Comparison of ENCODE assay signal across 13 mouse cellular contexts in genomic region chr7:44669103-44669502, GRCm38 (mm10). TPM values are rescaled to one million over a fixed set of nuclear protein-coding genes. Genes with fewer than 3 reads are reported as not detected.
DNase-seq lines count a peak whose midpoint lies in the region; ATAC-seq and TF ChIP-seq lines count a peak whose summit lies in the region.
"Had no signal": no experiment of that assay in that cellular context is flagged by ENCODE, and none has a peak within 500 bp of the region (broad histone marks: within the 10 kb centered on the region; RNA-seq: fewer than 3 reads in every experiment).

No protein-coding gene starts in this region.

- no peak for ATAC-seq in midbrain, embryonic 11.5 days (ENCODE audit: low FRiP score)
- no peak for ATAC-seq in midbrain, embryonic 16.5 days
- peak; percentile 53 for ATAC-seq in intestine, postnatal 0 days
- no peak for ATAC-seq in lung, embryonic 14.5 days (ENCODE audit: insufficient read depth)

- no peak overlapping the region for H3K4me3 ChIP-seq in midbrain, embryonic 11.5 days (ENCODE audit: low read depth, low read length)
- H3K4me3 ChIP-seq in midbrain, embryonic 16.5 days (ENCODE audit: low read depth, low read length) = no peak overlapping the region
- H3K4me3 ChIP-seq in intestine, postnatal 0 days (ENCODE audit: low read depth, low read length) = peak overlapping the region; percentile 50
- H3K4me3 ChIP-seq in lung, embryonic 14.5 days (ENCODE audit: low read depth, low read length) = peak overlapping the region; percentile 14
- H3K4me3 ChIP-seq: forebrain, embryonic 10.5 days; liver, embryonic 13.5 days had no signal

- 16% methylated on average over 21 of the region's 21 CpGs for WGBS in midbrain, embryonic 11.5 days
- 15% methylated on average over 21 of the region's 21 CpGs for WGBS in midbrain, embryonic 16.5 days
- 7% methylated on average over 21 of the region's 21 CpGs for WGBS in intestine, postnatal 0 days
- 11% methylated on average over 21 of the region's 21 CpGs for WGBS in lung, embryonic 14.5 days

- H3K9ac ChIP-seq in midbrain, embryonic 11.5 days (ENCODE audit: low read length) = no peak overlapping the region
- H3K9ac ChIP-seq in midbrain, embryonic 16.5 days (ENCODE audit: low read depth, low read length) = no peak overlapping the region
- H3K9ac ChIP-seq in intestine, postnatal 0 days (ENCODE audit: low read depth, low read length) = peak overlapping the region; percentile 63
- 0 out of 2 replicates have a peak overlapping the region, but pooled peaks have one; percentile 16 for H3K9ac ChIP-seq in lung, embryonic 14.5 days
- H3K9ac ChIP-seq: liver, embryonic 13.5 days had no signal

- H3K4me2 ChIP-seq in midbrain, embryonic 11.5 days = no peak overlapping the region
- no peak overlapping the region for H3K4me2 ChIP-seq in midbrain, embryonic 16.5 days (ENCODE audit: low read length)
- peak overlapping the region; percentile 69 for H3K4me2 ChIP-seq in intestine, postnatal 0 days (replicated peaks; ENCODE audit: low read depth)
- peak overlapping the region; percentile 46 for H3K4me2 ChIP-seq in lung, embryonic 14.5 days
- H3K4me2 ChIP-seq: liver, embryonic 13.5 days had no signal

- peaks cover 5% of the 10 kb centered on the region for H3K27me3 ChIP-seq in midbrain, embryonic 11.5 days (ENCODE audit: control insufficient read depth, insufficient read depth, low read length)
- H3K27me3 ChIP-seq in midbrain, embryonic 16.5 days (ENCODE audit: control insufficient read depth, insufficient read depth, low read depth, low read length) = peaks cover 8% of the 10 kb centered on the region; the same call in 1 of the 2 replicates
- no peaks in the 10 kb centered on the region for H3K27me3 ChIP-seq in intestine, postnatal 0 days (replicated peaks; ENCODE audit: control insufficient read depth, insufficient read depth, low read length)
- peaks cover 9% of the 10 kb centered on the region for H3K27me3 ChIP-seq in lung, embryonic 14.5 days (ENCODE audit: insufficient read depth, low read length)

- no peak overlapping the region for H3K27ac ChIP-seq in midbrain, embryonic 11.5 days (ENCODE audit: low read depth, low read length)
- H3K27ac ChIP-seq in midbrain, embryonic 16.5 days (ENCODE audit: low read length) = no peak overlapping the region
- peak overlapping the region; percentile 98 for H3K27ac ChIP-seq in intestine, postnatal 0 days (ENCODE audit: low read depth, low read length)
- H3K27ac ChIP-seq in lung, embryonic 14.5 days (ENCODE audit: low read depth) = peak overlapping the region; percentile 70
- H3K27ac ChIP-seq: forebrain, embryonic 10.5 days; liver, embryonic 13.5 days had no signal

- peak; percentile 60 for DNase-seq in midbrain, embryonic 11.5 days (ENCODE audit: low spot score, missing footprints)
- DNase-seq in lung, embryonic 14.5 days = peak; percentile 29
- peak; percentile 38 for DNase-seq in urinary bladder, postnatal 25 days (ENCODE audit: low spot score)
- DNase-seq in adrenal gland, adult 2 months = no peak
- no peak for DNase-seq in neural tube, embryonic 10.5 days (ENCODE audit: extremely low spot score, low spot score)
- DNase-seq: layer of hippocampus, adult 9-11 months; liver, embryonic 13.5 days had no signal

- TF ChIP-seq CTCF in intestine, postnatal 0 days (IDR thresholded peaks at IDR 0.05; ENCODE audit: low read depth) = peak; percentile 19; the same call in 1 of the 2 replicates
- TF ChIP-seq CTCF in lung, embryonic 14.5 days (IDR thresholded peaks at IDR 0.05; ENCODE audit: low read depth) = no peak

- no peaks in the 10 kb centered on the region for H3K36me3 ChIP-seq in midbrain, embryonic 11.5 days (ENCODE audit: control insufficient read depth, insufficient read depth, low read length)
- no peaks in the 10 kb centered on the region for H3K36me3 ChIP-seq in midbrain, embryonic 16.5 days (ENCODE audit: control insufficient read depth, insufficient read depth, low read length)
- H3K36me3 ChIP-seq in intestine, postnatal 0 days (ENCODE audit: control insufficient read depth, insufficient read depth) = 0 out of 2 replicates have a peak, but pooled peaks cover under 1% of the 10 kb centered on the region
- no peaks in the 10 kb centered on the region for H3K36me3 ChIP-seq in lung, embryonic 14.5 days (ENCODE audit: insufficient read depth)
- H3K36me3 ChIP-seq: forebrain, embryonic 10.5 days; G1E; liver, embryonic 13.5 days had no signal

- H3K9me3 ChIP-seq in midbrain, embryonic 11.5 days (ENCODE audit: control insufficient read depth, low read length) = 0 out of 2 replicates have a peak, but pooled peaks cover 2% of the 10 kb centered on the region
- H3K9me3 ChIP-seq in midbrain, embryonic 16.5 days (replicated peaks; ENCODE audit: control insufficient read depth, low read length, poor library complexity, severe bottlenecking) = no peaks in the 10 kb centered on the region
- H3K9me3 ChIP-seq in intestine, postnatal 0 days (ENCODE audit: control insufficient read depth) = no peaks in the 10 kb centered on the region
- H3K9me3 ChIP-seq in lung, embryonic 14.5 days (ENCODE audit: low read depth, low read length) = no peaks in the 10 kb centered on the region
- H3K9me3 ChIP-seq: liver, embryonic 13.5 days had no signal

- peaks cover 4% of the 10 kb centered on the region for H3K4me1 ChIP-seq in midbrain, embryonic 11.5 days (ENCODE audit: control insufficient read depth, insufficient read depth, low read length)
- H3K4me1 ChIP-seq in midbrain, embryonic 16.5 days (ENCODE audit: control insufficient read depth, insufficient read depth, low read length) = peaks cover 6% of the 10 kb centered on the region; the same call in 1 of the 2 replicates
- H3K4me1 ChIP-seq in intestine, postnatal 0 days (replicated peaks; ENCODE audit: control insufficient read depth, insufficient read depth, low read length) = no peaks in the 10 kb centered on the region
- H3K4me1 ChIP-seq in lung, embryonic 14.5 days (ENCODE audit: insufficient read depth) = no peaks in the 10 kb centered on the region; the same call in 1 of the 2 replicates

RNA-seq across cellular contexts. Expression of gene Myh14, which starts 1.5 kb away (rescaled TPM):
- polyA plus RNA-seq in midbrain, embryonic 11.5 days (2014; fragmentation: Nextera tagmentation; extraction: Ambion mirVana) = 1.1 and 1.3 TPM in 2 replicates
- polyA plus RNA-seq in midbrain, embryonic 16.5 days (2015; fragmentation: Nextera tagmentation; extraction: Ambion mirVana) = 2.9 and 3.3 TPM in 2 replicates
- 114 and 141 TPM in 2 replicates for polyA plus RNA-seq in intestine, postnatal 0 days (2015; fragmentation: Nextera tagmentation; extraction: Ambion mirVana)
- 33.6 and 37.3 TPM in 2 replicates for polyA plus RNA-seq in lung, embryonic 14.5 days (2014; fragmentation: Nextera tagmentation; extraction: Ambion mirVana)
- 1 to 10 TPM; 3.2 to 5.6 TPM for total RNA-seq in adrenal gland, adult 2 months (2021)
- 1.2 and 1.7 TPM in 2 replicates for polyA plus RNA-seq in adrenal gland, adult 2 months (2012; rRNA removed)
- total RNA-seq: G1E had no signal
- polyA plus RNA-seq: G1E had no signal

RNA-seq across cellular contexts. Expression of gene Izumo2, which starts 39.4 kb away (rescaled TPM):
- polyA plus RNA-seq in midbrain, embryonic 11.5 days (2014; fragmentation: Nextera tagmentation; extraction: Ambion mirVana) = not detected in 2 replicates
- not detected in 2 replicates for polyA plus RNA-seq in midbrain, embryonic 16.5 days (2015; fragmentation: Nextera tagmentation; extraction: Ambion mirVana)
- not detected in 2 replicates for polyA plus RNA-seq in intestine, postnatal 0 days (2015; fragmentation: Nextera tagmentation; extraction: Ambion mirVana)
- polyA plus RNA-seq in lung, embryonic 14.5 days (2014; fragmentation: Nextera tagmentation; extraction: Ambion mirVana) = not detected in 2 replicates
- not detected for total RNA-seq in adrenal gland, adult 2 months (2021)
- polyA plus RNA-seq in adrenal gland, adult 2 months (2012; rRNA removed) = not detected in 2 replicates
- total RNA-seq: adrenal gland, adult 18-20 months; G1E; hematopoietic stem cell, adult 5-6 weeks had no signal
- polyA plus RNA-seq: forebrain, embryonic 10.5 days; G1E; liver, embryonic 13.5 days had no signal

Comparison
In these comparisons a context has a peak if more than half of its experiments do, and no peak if none do; other contexts are left out.
1. DNase-seq: peak in midbrain, embryonic 11.5 days (single experiment), lung, embryonic 14.5 days (single experiment) and urinary bladder, postnatal 25 days (single experiment); none in adrenal gland, adult 2 months (single experiment) and neural tube, embryonic 10.5 days (single experiment).
2. H3K27ac ChIP-seq: peak in intestine, postnatal 0 days (single experiment) and lung, embryonic 14.5 days (single experiment); none in midbrain, embryonic 11.5 days (single experiment) and midbrain, embryonic 16.5 days (single experiment).
3. H3K4me2 ChIP-seq: peak in intestine, postnatal 0 days (single experiment) and lung, embryonic 14.5 days (single experiment); none in midbrain, embryonic 11.5 days (single experiment) and midbrain, embryonic 16.5 days (single experiment).
4. H3K4me3 ChIP-seq: peak in intestine, postnatal 0 days (single experiment) and lung, embryonic 14.5 days (single experiment); none in midbrain, embryonic 11.5 days (single experiment) and midbrain, embryonic 16.5 days (single experiment).
5. H3K9ac ChIP-seq: peak in intestine, postnatal 0 days (single experiment) and lung, embryonic 14.5 days (single experiment); none in midbrain, embryonic 11.5 days (single experiment) and midbrain, embryonic 16.5 days (single experiment).